In genomic region chr3:97158611-97159508, GRCm38 (mm10) we compare ENCODE assay signal across 1 mouse cellular context.
TF ChIP-seq lines count a peak whose summit lies in the region.

Gene Acp6 (plus strand): TSS chr3:97158777.

TF ChIP-seq in CH12.LX, 34 proteins besides CTCF, POLR2A, EP300 and RAD21 (continued from another document):
- no peak for TF ChIP-seq TCF12 (IDR thresholded peaks at IDR 0.05; ENCODE audit: low read depth, low read length)
- TF ChIP-seq POLR2AphosphoS2 (IDR thresholded peaks at IDR 0.05; ENCODE audit: low read depth, low read length) = no peak
